Mouse (Mus musculus) brown adipose tissue, adult 24 weeks (tissue): ENCODE data around the gene Zfp444. TPM values are rescaled to one million over a fixed set of nuclear protein-coding genes. Genes with fewer than 3 reads are reported as not detected.

Experiments used
- H3K27ac ChIP-seq: fragments of 200-500 bp; replicated peaks from 2 replicates; pipeline ENCODE4 v1.5.1; 2012; ENCODE audit warnings: low read depth, mild to moderate bottlenecking, low read length
- H3K4me1 ChIP-seq: fragments of 200-500 bp; 2 replicates; pipeline ENCODE4 v1.6.1; 2012; ENCODE audit warnings: low read length, mixed read lengths; ENCODE audit not compliant: control insufficient read depth, insufficient read depth, insufficient read length
- H3K4me3 ChIP-seq: fragments of 200-500 bp; 2 replicates; pipeline ENCODE4 v1.5.1; 2012; ENCODE audit warnings: low read depth, mild to moderate bottlenecking, low read length, moderate library complexity; ENCODE audit not compliant: insufficient read depth
- polyA plus RNA-seq: library from polyadenylated mRNA; stranded (reverse); fragments of >200 nt; gene quantifications from 2 replicates; pipeline ENCODE4 v1.2.4, GENCODE M21; 2012; ENCODE audit not compliant: missing spikeins, insufficient read depth, insufficient read length

Gene Zfp444
- polyA plus RNA-seq, 1 experiment = 7.7 TPM

GRCm38 (mm10) chr7:6154164-6154563 lies 17.9 kb upstream of the Zfp444 start:
- peaks cover 37% of the 10 kb centered on the region for H3K4me1 ChIP-seq

GRCm38 (mm10) chr7:6155031-6155872 lies 16.8 kb upstream of the Zfp444 start:
- H3K27ac ChIP-seq = peak overlapping the region; percentile 97
- peaks cover 34% of the 10 kb centered on the region for H3K4me1 ChIP-seq
- peak overlapping the region; percentile 97 for H3K4me3 ChIP-seq

More at GRCm38 (mm10) chr7:6154164-6154563, 17.9 kb upstream of the Zfp444 start:
- Histone ChIP-seq H3K27ac (peak overlapping the region; percentile 97), H3K4me3 (peak overlapping the region; percentile 97; the same call in 1 of the 2 replicates)

- Histone ChIP-seq H3K4me1 (peaks cover 29% of the 10 kb centered on the region), H3K27ac (peak within 1 kb of the TSS; percentile 97), H3K4me3 (peak within 1 kb of the TSS; percentile 97)
Observed at GRCm38 (mm10) chr7:6155901-6156411, 16.1 kb upstream of the Zfp444 start, which contains the start of gene Zfp787. Gene Zfp787, minus strand, starts transcription at chr7:6155997.

- Histone ChIP-seq H3K4me3 (peak overlapping the region; percentile 97), H3K27ac (peak overlapping the region; percentile 83), H3K4me1 (peaks cover 19% of the 10 kb centered on the region)
Observed at GRCm38 (mm10) chr7:6156901-6157472, 15.0 kb upstream of the Zfp444 start.

- H3K4me1 ChIP-seq = peaks cover 16% of the 10 kb centered on the region
- no peak overlapping the region for H3K27ac ChIP-seq
- H3K4me3 ChIP-seq = no peak overlapping the region; the same call in 1 of the 2 replicates
Observed at GRCm38 (mm10) chr7:6157479-6157878, 14.5 kb upstream of the Zfp444 start.

- no peak overlapping the region for H3K27ac ChIP-seq
Observed at GRCm38 (mm10) chr7:6159604-6160003, 12.4 kb upstream of the Zfp444 start.

GRCm38 (mm10) chr7:6161541-6161940 lies 10.5 kb upstream of the Zfp444 start:
- H3K4me3 ChIP-seq = no peak overlapping the region
- no peaks in the 10 kb centered on the region; the same call in 1 of the 2 replicates for H3K4me1 ChIP-seq
- H3K27ac ChIP-seq = no peak overlapping the region

More at GRCm38 (mm10) chr7:6159604-6160003, 12.4 kb upstream of the Zfp444 start:
- Histone ChIP-seq H3K4me1 (no peaks in the 10 kb centered on the region; the same call in 1 of the 2 replicates), H3K4me3 (no peak overlapping the region)

GRCm38 (mm10) chr7:6162172-6162571 lies 9.9 kb upstream of the Zfp444 start:
- H3K4me3 ChIP-seq = no peak overlapping the region
- H3K27ac ChIP-seq = no peak overlapping the region
- H3K4me1 ChIP-seq = no peaks in the 10 kb centered on the region

- H3K4me1 ChIP-seq = no peaks in the 10 kb centered on the region
- H3K27ac ChIP-seq = no peak overlapping the region
- no peak overlapping the region for H3K4me3 ChIP-seq
Observed at GRCm38 (mm10) chr7:6164671-6165070, 7.4 kb upstream of the Zfp444 start.

- Histone ChIP-seq H3K4me3 (no peak overlapping the region), H3K4me1 (no peaks in the 10 kb centered on the region), H3K27ac (no peak overlapping the region)
Observed at GRCm38 (mm10) chr7:6169403-6169802, 2.6 kb upstream of the Zfp444 start.

- Histone ChIP-seq H3K4me1 (no peaks in the 10 kb centered on the region), H3K27ac (peak overlapping the region; percentile 67), H3K4me3 (0 out of 2 replicates have a peak overlapping the region, but pooled peaks have one; percentile 9)
Observed at GRCm38 (mm10) chr7:6170391-6170790, 1.6 kb upstream of the Zfp444 start.

GRCm38 (mm10) chr7:6170871-6171270 lies 1.2 kb upstream of the Zfp444 start:
- Histone ChIP-seq H3K4me1 (no peaks in the 10 kb centered on the region), H3K4me3 (0 out of 2 replicates have a peak overlapping the region, but pooled peaks have one; percentile 69), H3K27ac (peak overlapping the region; percentile 67; the same call in 1 of the 2 replicates)

- Histone ChIP-seq H3K4me1 (no peaks in the 10 kb centered on the region), H3K27ac (peak overlapping the region; percentile 51), H3K4me3 (peak overlapping the region; percentile 69)
Observed at GRCm38 (mm10) chr7:6171444-6172005, 501 bp upstream of the Zfp444 start.

- Histone ChIP-seq H3K27ac (no peak overlapping the region), H3K4me1 (no peaks in the 10 kb centered on the region), H3K4me3 (peak overlapping the region; percentile 69)
Observed at GRCm38 (mm10) chr7:6172674-6173244, 733 bp downstream of the Zfp444 start.

- H3K27ac ChIP-seq = no peak overlapping the region
- no peaks in the 10 kb centered on the region for H3K4me1 ChIP-seq
- H3K4me3 ChIP-seq = no peak overlapping the region
Observed at GRCm38 (mm10) chr7:6173872-6174271, 1.8 kb downstream of the Zfp444 start.
